Mouse (Mus musculus) gastrocnemius, postnatal 4 days (tissue): ENCODE data around the gene Tubb5. TPM values are rescaled to one million over a fixed set of nuclear protein-coding genes. Genes with fewer than 3 reads are reported as not detected.

Experiments used
- DNase-seq, 2 experiments: peaks; one replicate each; pipeline ENCODE4 v3.0.0; 2021 to 2022; ENCODE audit warnings: low spot score in 2 of 2, mixed read lengths in 2 of 2
- microRNA-seq: library from miRNA; unstranded; fragments of <30 nt; microRNA quantifications from one replicate; pipeline ENCODE4 v1.2.0, GENCODE M21; 2021
- total RNA-seq, 2 experiments: library from RNA; stranded (reverse); gene quantifications; 2 replicates each; pipeline ENCODE4 v1.2.3; 2021

The Tubb5 gene
- total RNA-seq, 2 experiments from 2014 or later: 408 to 451 TPM

GRCm38 (mm10) chr17:35803858-35804399 is 34.2 kb downstream of the Tubb5 start:
- DNase-seq: no peak

- no peak for DNase-seq
Observed at GRCm38 (mm10) chr17:35803020-35803419, 35.1 kb downstream of the Tubb5 start.

DNA sequence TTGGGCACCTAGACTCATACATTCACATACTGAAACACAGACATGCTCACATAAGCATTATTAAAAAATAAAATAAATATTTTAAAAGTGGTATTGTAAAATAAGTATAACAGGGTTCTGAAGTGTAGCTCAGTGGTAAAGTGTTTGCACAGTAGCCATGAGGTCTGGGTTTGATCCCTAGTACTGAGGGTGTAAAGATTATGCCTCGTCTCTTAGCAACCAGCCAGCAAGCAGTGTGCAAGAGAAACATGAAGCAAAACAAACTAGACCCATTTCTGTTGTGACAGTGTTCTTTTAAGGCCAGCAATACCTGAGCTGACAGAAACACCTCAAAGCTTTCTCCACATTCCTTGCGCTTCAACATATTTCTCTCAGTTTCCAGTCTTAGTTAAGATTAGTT is 37.2 kb downstream of the Tubb5 start:
- no peak for DNase-seq

DNA sequence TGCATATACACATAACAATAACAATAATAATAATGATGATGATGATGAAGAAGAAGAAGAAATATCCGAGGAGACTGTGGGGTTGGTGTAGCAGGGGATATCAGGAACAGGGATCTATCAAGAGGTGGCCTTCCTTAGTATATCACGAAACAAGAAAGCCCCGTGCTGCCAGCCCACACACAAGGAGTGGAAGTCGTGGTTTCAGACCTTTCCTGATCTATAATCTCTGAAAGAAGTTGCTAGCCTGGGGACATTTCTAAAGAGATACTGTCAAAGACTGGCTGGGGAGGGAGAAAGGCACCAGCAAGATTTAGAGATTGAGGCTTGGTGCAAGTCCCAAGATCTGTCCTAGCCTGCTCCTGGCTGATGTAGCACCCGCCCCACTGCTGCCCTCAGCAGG is 41.3 kb downstream of the Tubb5 start:
- DNase-seq: no peak

DNA sequence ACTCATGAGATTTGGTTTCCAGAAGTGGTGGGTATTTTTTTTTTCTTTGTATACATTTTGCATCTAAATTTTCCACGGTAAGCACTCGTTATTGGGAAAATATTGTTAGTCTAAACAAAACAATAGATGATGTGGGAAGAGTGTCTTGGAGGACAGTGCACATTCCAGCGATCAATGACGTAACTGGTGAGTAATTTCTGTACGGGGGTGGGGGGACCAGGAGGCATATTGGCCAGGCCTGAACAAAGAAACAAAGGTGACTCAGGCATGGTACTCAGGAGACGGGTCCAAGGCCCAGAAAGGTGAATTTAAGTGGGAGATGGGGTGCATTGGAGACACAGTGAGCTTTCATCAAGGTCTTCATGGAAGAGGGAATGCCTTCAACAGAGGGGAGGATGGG is 42.5 kb downstream of the Tubb5 start:
- DNase-seq: no peak

DNA sequence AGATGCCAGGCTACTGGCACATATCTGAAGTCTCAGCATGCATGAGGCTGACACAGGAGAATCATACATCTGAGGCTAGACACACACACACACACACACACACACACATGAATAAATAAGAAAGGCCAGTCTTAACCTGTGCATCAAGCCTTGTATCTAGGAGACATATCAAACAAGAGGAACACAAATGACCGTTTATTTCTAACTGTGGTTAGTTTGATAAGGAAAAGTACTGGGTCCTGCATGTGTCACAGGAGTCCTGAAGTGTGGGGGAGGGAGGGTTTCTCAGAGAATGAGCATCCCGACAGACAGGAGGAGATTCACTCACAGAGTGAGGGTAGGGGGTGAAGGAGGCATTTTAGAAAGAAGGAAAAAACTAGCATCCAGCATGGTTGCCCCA is 43.0 kb downstream of the Tubb5 start:
- DNase-seq: no peak

- no peak for DNase-seq
Observed at GRCm38 (mm10) chr17:35792837-35793236, 45.3 kb downstream of the Tubb5 start.

GRCm38 (mm10) chr17:35790933-35791332 is 47.2 kb downstream of the Tubb5 start:
- DNase-seq: no peak

- no peak for DNase-seq
Observed at GRCm38 (mm10) chr17:35788025-35788424, 50.1 kb downstream of the Tubb5 start.

DNA sequence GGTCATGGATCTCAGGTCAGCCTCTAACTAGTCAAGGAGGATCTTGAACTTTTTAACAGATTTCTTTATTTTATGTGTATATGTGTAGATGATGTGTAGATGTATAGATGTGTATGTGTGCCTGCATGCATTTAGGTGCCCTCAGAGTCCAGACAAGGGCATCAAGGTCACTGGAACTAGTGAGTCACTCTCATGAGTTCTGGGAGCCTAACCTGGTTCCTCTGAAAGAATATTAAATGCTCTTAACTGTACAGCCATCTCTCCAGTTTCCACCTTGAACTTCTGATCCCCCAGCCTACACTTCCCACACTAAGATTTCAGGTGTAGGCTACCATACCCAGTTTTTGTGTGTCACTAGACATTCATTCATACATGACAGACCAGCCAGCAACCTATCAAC is 50.6 kb downstream of the Tubb5 start:
- no peak for DNase-seq

DNA sequence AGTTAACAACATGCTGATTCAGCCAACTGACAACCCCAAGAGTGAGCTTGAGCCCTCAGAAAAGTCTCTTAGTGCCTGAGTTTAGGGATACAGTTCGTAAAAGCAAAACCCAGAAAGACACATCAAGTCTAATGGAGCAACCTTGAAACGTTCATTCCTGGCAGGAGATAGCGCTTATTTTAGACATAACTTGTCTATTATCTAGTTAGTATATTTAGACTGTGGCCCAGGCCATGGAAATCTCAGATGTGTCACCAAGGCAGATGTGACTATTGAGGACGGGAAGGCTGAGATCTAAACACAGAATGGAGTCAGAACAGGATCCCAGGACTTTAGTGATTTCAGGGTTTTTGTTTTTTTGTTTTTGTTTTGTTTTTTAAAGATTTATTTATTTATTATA is 53.0 kb downstream of the Tubb5 start:
- no peak for DNase-seq

- DNase-seq: no peak
Observed at GRCm38 (mm10) chr17:35783944-35784343, 54.2 kb downstream of the Tubb5 start.

Small RNA genes within 50 kb of the gene (microRNA-seq; reads per million reads assigned to microRNA genes)
- gene Gm28033: not detected

Other genes with a start within 250 kb of the Tubb5 start
- not detected for gene Sfta2, start 236.8 kb downstream of the Tubb5 start, total RNA-seq
- gene Gm9573, start 211.7 kb downstream of the Tubb5 start, total RNA-seq: not detected
- not detected for gene Mucl3, start 194.6 kb downstream of the Tubb5 start, total RNA-seq
- gene Vars2, start 170.7 kb downstream of the Tubb5 start, total RNA-seq: 10 to 100 TPM; 22.1 to 24.4 TPM
- gene Gtf2h4, start 164.6 kb downstream of the Tubb5 start, total RNA-seq: 10 to 100 TPM; 20.6 to 29.2 TPM
- 10 to 100 TPM; 69.6 to 71.4 TPM for gene Ddr1, start 133.7 kb downstream of the Tubb5 start, total RNA-seq
- gene Ier3, start 16.6 kb downstream of the Tubb5 start, total RNA-seq: 10 to 100 TPM; 11.1 to 13.1 TPM
- 10 to 100 TPM; 52.6 to 56.9 TPM for gene Flot1, start 15.1 kb downstream of the Tubb5 start, total RNA-seq
- gene Mdc1, start 3.2 kb upstream of the Tubb5 start, total RNA-seq: 10 to 100 TPM; 22.9 to 25.2 TPM
- 10 to 100 TPM; 20.8 to 26.4 TPM for gene Nrm, start 23.0 kb upstream of the Tubb5 start, total RNA-seq
- 10 to 100 TPM; 30.2 to 32.7 TPM for gene Ppp1r18, start 27.3 kb upstream of the Tubb5 start, total RNA-seq
- gene Dhx16, start 41.5 kb upstream of the Tubb5 start, total RNA-seq: 10 to 100 TPM; 22.1 to 25.1 TPM
- gene 2310061I04Rik, start 59.1 kb upstream of the Tubb5 start, total RNA-seq: 10 to 100 TPM; 44.4 to 49.0 TPM
- 10 to 100 TPM; 13.3 to 18.4 TPM for gene Atat1, start 71.8 kb upstream of the Tubb5 start, total RNA-seq
- gene Mrps18b, start 78.1 kb upstream of the Tubb5 start, total RNA-seq: 10 to 100 TPM; 40.5 to 46.8 TPM
- gene Ppp1r10, start 78.1 kb upstream of the Tubb5 start, total RNA-seq: 10 to 100 TPM; 44.6 to 52.8 TPM
- gene Abcf1, start 131.5 kb upstream of the Tubb5 start, total RNA-seq: 10 to 100 TPM; 74.3 to 75.6 TPM
- gene Gnl1, start 141.5 kb upstream of the Tubb5 start, total RNA-seq: 10 to 100 TPM; 34.3 to 38.7 TPM
- 10 to 100 TPM; 13.2 to 15.0 TPM for gene Prr3, start 141.9 kb upstream of the Tubb5 start, total RNA-seq
- gene H2-T24, start 182.3 kb upstream of the Tubb5 start, total RNA-seq: under 1 TPM; 0.44 to 0.76 TPM
- gene H2-T23, start 194.5 kb upstream of the Tubb5 start, total RNA-seq: 1 to 10 TPM; 5.0 to 5.7 TPM
- 10 to 100 TPM; 10.8 to 11.6 TPM for gene H2-T22, start 204.4 kb upstream of the Tubb5 start, total RNA-seq
- gene Gm6034, start 204.7 kb upstream of the Tubb5 start, total RNA-seq: not detected
- gene Gm11127, start 220.1 kb upstream of the Tubb5 start, total RNA-seq: 1 to 10 TPM; 1.7 to 2.1 TPM